Mouse (Mus musculus) heart, embryonic 14.5 days (tissue): ENCODE results near the gene Slc37a1. TPM values are rescaled to one million over a fixed set of nuclear protein-coding genes. Genes with fewer than 3 reads are reported as not detected.
A peak's percentile ranks its signal among the peaks of the same experiment; 100 is the strongest.

Experiments used
- ATAC-seq: fragments of 200-750 bp; cut with Nextera tagmentation; 2 replicates; pipeline ENCODE4 v1.8.0; 2017; ENCODE audit warnings: low read depth, moderate TSS enrichment; ENCODE audit not compliant: insufficient number of reproducible peaks, insufficient read depth, low FRiP score
- H3K27ac ChIP-seq, 2 experiments: fragments of 200-500 bp in 1 of 2; fragments of 300-500 bp in 1 of 2; sonication (generic) in 1 of 2; replicated peaks in 1 of 2; 2 replicates each; pipeline ENCODE4 v1.5.1; 2012 to 2014; ENCODE audit warnings: low read depth in 2 of 2, low read length in 2 of 2, control low read depth in 1 of 2, mild to moderate bottlenecking in 1 of 2, mixed read lengths in 1 of 2; ENCODE audit not compliant: control insufficient read depth in 1 of 2, insufficient read depth in 1 of 2
- H3K27me3 ChIP-seq: fragments of 300-500 bp; sonication (generic); 2 replicates; pipeline ENCODE4 v1.6.1; 2014; ENCODE audit warnings: mild to moderate bottlenecking, low read length, control low read depth; ENCODE audit not compliant: control insufficient read depth, insufficient read depth
- H3K36me3 ChIP-seq: fragments of 300-500 bp; sonication (generic); 2 replicates; pipeline ENCODE4 v1.6.1; 2014; ENCODE audit warnings: mild to moderate bottlenecking, control low read depth, low read length, mixed read lengths; ENCODE audit not compliant: control insufficient read depth, insufficient read depth
- H3K4me1 ChIP-seq, 2 experiments: fragments of 200-500 bp in 1 of 2; fragments of 300-500 bp in 1 of 2; sonication (generic) in 1 of 2; 2 replicates each; pipeline ENCODE4 v1.6.1; 2012 to 2014; ENCODE audit warnings: low read length in 2 of 2, control low read depth in 1 of 2, mixed read lengths in 1 of 2; ENCODE audit not compliant: control insufficient read depth in 2 of 2, insufficient read depth in 2 of 2
- H3K4me2 ChIP-seq: fragments of 300-500 bp; sonication (generic); 2 replicates; pipeline ENCODE4 v1.6.1; 2014; ENCODE audit warnings: mild to moderate bottlenecking, low read length
- H3K4me3 ChIP-seq, 2 experiments: fragments of 200-500 bp in 1 of 2; fragments of 300-500 bp in 1 of 2; sonication (generic) in 1 of 2; 2 replicates each; pipeline ENCODE4 v1.5.1; 2012 to 2014; ENCODE audit warnings: low read length in 2 of 2, mild to moderate bottlenecking in 2 of 2, control low read depth in 1 of 2, low read depth in 1 of 2, moderate library complexity in 1 of 2; ENCODE audit not compliant: control insufficient read depth in 1 of 2, insufficient read depth in 1 of 2
- H3K9ac ChIP-seq: fragments of 300-500 bp; sonication (generic); 2 replicates; pipeline ENCODE4 v1.6.1; 2014; ENCODE audit warnings: mild to moderate bottlenecking, low read length
- H3K9me3 ChIP-seq: fragments of 300-500 bp; sonication (generic); 2 replicates; pipeline ENCODE4 v1.6.1; 2016; ENCODE audit warnings: low read length, control low read depth; ENCODE audit not compliant: control insufficient read depth
- WGBS: fragments of 180-500 bp; shearing (Covaris S2); extraction: QIAGEN DNeasy Blood & Tissue Kit; methylation state at CpG from one replicate; pipeline ENCODE4 v1.1.7; 2014; 5-methylcytosine and 5-hydroxymethylcytosine counted together
- polyA plus RNA-seq: library from polyadenylated mRNA; unstranded; fragments of >200 nt; fragmentation: Nextera tagmentation; extraction: Ambion mirVana; gene quantifications from 2 replicates; pipeline ENCODE4 v1.2.1, GENCODE M21; 2014

Gene Slc37a1
- polyA plus RNA-seq, 1 experiment from 2014 or later: 8.0 TPM

GRCm38 (mm10) chr17:31275181-31275580 lies 11.4 kb upstream of the Slc37a1 start:
- Histone ChIP-seq H3K9ac (no peak overlapping the region), H3K4me3 (no peak overlapping the region), H3K36me3 (no peaks in the 10 kb centered on the region), H3K27ac (no peak overlapping the region), H3K4me2 (no peak overlapping the region), H3K27me3 (no peaks in the 10 kb centered on the region), H3K9me3 (no peaks in the 10 kb centered on the region), H3K4me1 (peaks cover 7% of the 10 kb centered on the region in 2 experiments; a peak in 1 of 4 replicates)
- ATAC-seq: no peak
- WGBS: 69% methylated on average over 6 of the region's 6 CpGs

- 24% methylated on average over 9 of the region's 9 CpGs for WGBS
- peaks cover 7% of the 10 kb centered on the region in 2 experiments; a peak in 1 of 4 replicates for H3K4me1 ChIP-seq
- ATAC-seq: peak; percentile 20; the same call in 1 of the 2 replicates
- H3K9ac ChIP-seq: peak overlapping the region; percentile 14; the same call in 1 of the 2 replicates
- no peaks in the 10 kb centered on the region for H3K9me3 ChIP-seq
- peak overlapping the region; percentile 65 for H3K4me2 ChIP-seq
- H3K36me3 ChIP-seq: no peaks in the 10 kb centered on the region
- no peaks in the 10 kb centered on the region for H3K27me3 ChIP-seq
- H3K4me3 ChIP-seq: peak overlapping the region; percentile 49 to 53
- H3K27ac ChIP-seq: no peak overlapping the region
Measured at GRCm38 (mm10) chr17:31276207-31276921, 10.2 kb upstream of the Slc37a1 start.

GRCm38 (mm10) chr17:31276922-31277918 lies 9.4 kb upstream of the Slc37a1 start, which contains the start of gene Rsph1:
TSS of gene Rsph1 (minus strand) at chr17:31277383.
- H3K9ac ChIP-seq: peak within 1 kb of the TSS; percentile 14
- WGBS: 10% methylated on average over 44 of the region's 44 CpGs
- H3K9me3 ChIP-seq: no peaks in the 10 kb centered on the region
- no peaks in the 10 kb centered on the region for H3K36me3 ChIP-seq
- peak within 1 kb of the TSS; percentile 65 for H3K4me2 ChIP-seq
- no peak within 1 kb of the TSS for H3K27ac ChIP-seq
- peak; percentile 75 for ATAC-seq
- H3K4me3 ChIP-seq: peak within 1 kb of the TSS; percentile 49 to 53
- H3K27me3 ChIP-seq: no peaks in the 10 kb centered on the region
- peaks cover 7% of the 10 kb centered on the region in 2 experiments; a peak in 1 of 4 replicates for H3K4me1 ChIP-seq

GRCm38 (mm10) chr17:31277931-31278330 lies 8.7 kb upstream of the Slc37a1 start:
- H3K4me2 ChIP-seq: no peak overlapping the region
- no peaks in the 10 kb centered on the region for H3K36me3 ChIP-seq
- 69% methylated on average over 4 of the region's 4 CpGs for WGBS
- no peak overlapping the region for H3K4me3 ChIP-seq
- no peak for ATAC-seq
- H3K27me3 ChIP-seq: no peaks in the 10 kb centered on the region
- H3K9ac ChIP-seq: no peak overlapping the region
- no peaks in the 10 kb centered on the region for H3K9me3 ChIP-seq
- H3K4me1 ChIP-seq: peaks cover 7% of the 10 kb centered on the region in 2 experiments; a peak in 1 of 4 replicates
- H3K27ac ChIP-seq: no peak overlapping the region

- ATAC-seq: no peak
- H3K4me3 ChIP-seq: no peak overlapping the region
- no peaks in the 10 kb centered on the region for H3K9me3 ChIP-seq
- H3K27me3 ChIP-seq: no peaks in the 10 kb centered on the region
- H3K27ac ChIP-seq: no peak overlapping the region
- no peaks in the 10 kb centered on the region for H3K36me3 ChIP-seq
- H3K9ac ChIP-seq: no peak overlapping the region
- H3K4me2 ChIP-seq: no peak overlapping the region
- peaks cover 7% of the 10 kb centered on the region in 2 experiments; a peak in 1 of 4 replicates for H3K4me1 ChIP-seq
- 64% methylated on average over 9 of the region's 9 CpGs for WGBS
Measured at GRCm38 (mm10) chr17:31279541-31279940, 7.1 kb upstream of the Slc37a1 start.

- Histone ChIP-seq H3K4me3 (no peak overlapping the region), H3K4me2 (no peak overlapping the region), H3K27ac (no peak overlapping the region), H3K9ac (no peak overlapping the region), H3K9me3 (no peaks in the 10 kb centered on the region), H3K4me1 (peaks cover 7% of the 10 kb centered on the region in 2 experiments; a peak in 1 of 4 replicates), H3K27me3 (no peaks in the 10 kb centered on the region), H3K36me3 (no peaks in the 10 kb centered on the region)
- ATAC-seq: no peak
- 57% methylated on average over 6 of the region's 6 CpGs for WGBS
Measured at GRCm38 (mm10) chr17:31280269-31280668, 6.3 kb upstream of the Slc37a1 start.

GRCm38 (mm10) chr17:31281830-31282686 lies 4.5 kb upstream of the Slc37a1 start:
- H3K4me2 ChIP-seq: no peak overlapping the region
- no peaks in the 10 kb centered on the region for H3K27me3 ChIP-seq
- 43% methylated on average over 19 of the region's 19 CpGs for WGBS
- no peak for ATAC-seq
- no peak overlapping the region for H3K4me3 ChIP-seq
- no peak overlapping the region for H3K9ac ChIP-seq
- H3K4me1 ChIP-seq: peaks cover 3% of the 10 kb centered on the region in 2 experiments; a peak in 1 of 4 replicates
- no peaks in the 10 kb centered on the region for H3K36me3 ChIP-seq
- no peaks in the 10 kb centered on the region for H3K9me3 ChIP-seq
- H3K27ac ChIP-seq: no peak overlapping the region
